Mouse (Mus musculus) stomach, postnatal 0 days (tissue): ENCODE results near the gene Fam198b.

Experiments used
- CTCF ChIP-seq: IDR thresholded peaks from 2 replicates; pipeline ENCODE4 v1.5.1; 2016; ENCODE audit warnings: antibody characterized with exemption, low read depth, mild to moderate bottlenecking, moderate library complexity
- EP300 ChIP-seq: optimal IDR thresholded peaks from 2 replicates; pipeline ENCODE3; 2016; ENCODE audit warnings: antibody characterized with exemption

- TF ChIP-seq CTCF (no peak), EP300 (no peak)
These were observed 17.1 kb upstream of the Fam198b start for GRCm38 (mm10) chr3:79867121-79867709.
